Mouse (Mus musculus): Measurements from ENCODE around the gene Utp4. TPM values are rescaled to one million over a fixed set of nuclear protein-coding genes. Genes with fewer than 3 reads are reported as not detected.
A peak's percentile ranks its signal among the peaks of the same experiment; 100 is the strongest.

The Utp4 gene
- total RNA-seq (2014; rRNA removed), result 8.0 and 9.3 TPM in 2 replicates
- polyA plus RNA-seq (2012; rRNA removed), result 11.8 and 14.9 TPM in 2 replicates

- Histone ChIP-seq H3K9ac (ENCODE audit: low read depth, low read length) (peak within 1 kb of the TSS; percentile 96), H3K27me3 (ENCODE audit: control insufficient read depth, insufficient read depth, low read length) (no peaks in the 10 kb centered on the region), H3K4me3 (ENCODE audit: insufficient read depth, low read depth, low read length) (peak within 1 kb of the TSS; percentile 99), H3K36me3 (ENCODE audit: control insufficient read depth, insufficient read depth, low read length) (peaks cover 18% of the 10 kb centered on the region), H3K4me1 (ENCODE audit: control insufficient read depth, insufficient read depth, low read length) (peaks cover 4% of the 10 kb centered on the region), H3K27ac (replicated peaks; ENCODE audit: insufficient read depth, low read depth, low read length) (peak within 1 kb of the TSS; percentile 68), H3K79me2 (ENCODE audit: control insufficient read depth, insufficient read depth, low read length) (peaks cover 19% of the 10 kb centered on the region)
- DNase-seq (ENCODE audit: extremely low read depth, low read depth, low spot score), result peak; percentile 52
- TF ChIP-seq POLR2A (IDR thresholded peaks at IDR 0.05; ENCODE audit: extremely low read depth, insufficient read depth, low read length) (peak; percentile 52; the same call in 1 of the 2 replicates), CTCF (IDR thresholded peaks at IDR 0.05; ENCODE audit: low read depth, low read length) (no peak)
- WGBS, result under 1% methylated on average over 63 of the region's 63 CpGs
Observed at GRCm38 (mm10) chr8:106893481-106894156, at the start of gene Utp4. Utp4 (plus strand) TSS chr8:106893636.

- WGBS, result 83% methylated on average over 10 of the region's 10 CpGs
- H3K36me3 ChIP-seq (ENCODE audit: control insufficient read depth, insufficient read depth, low read length), result peaks cover 1% of the 10 kb centered on the region; the same call in 1 of the 2 replicates
- no peaks in the 10 kb centered on the region for H3K4me1 ChIP-seq (ENCODE audit: control insufficient read depth, insufficient read depth, low read length)
- H3K9ac ChIP-seq (ENCODE audit: low read depth, low read length), result no peak overlapping the region
- H3K4me3 ChIP-seq (ENCODE audit: insufficient read depth, low read depth, low read length), result no peak overlapping the region
- no peak for TF ChIP-seq CTCF (IDR thresholded peaks at IDR 0.05; ENCODE audit: low read depth, low read length)
- H3K27me3 ChIP-seq (ENCODE audit: control insufficient read depth, insufficient read depth, low read length), result no peaks in the 10 kb centered on the region
- H3K79me2 ChIP-seq (ENCODE audit: control insufficient read depth, insufficient read depth, low read length), result no peaks in the 10 kb centered on the region
- no peak for DNase-seq (ENCODE audit: extremely low read depth, low read depth, low spot score)
- no peak overlapping the region for H3K27ac ChIP-seq (replicated peaks; ENCODE audit: insufficient read depth, low read depth, low read length)
Observed at GRCm38 (mm10) chr8:106850034-106850433, 43.4 kb upstream of the Utp4 start.

- no peak for TF ChIP-seq CTCF (IDR thresholded peaks at IDR 0.05; ENCODE audit: low read depth, low read length)
- no peak for TF ChIP-seq POLR2A (IDR thresholded peaks at IDR 0.05; ENCODE audit: extremely low read depth, insufficient read depth, low read length)
Observed at GRCm38 (mm10) chr8:106854534-106855241, 38.7 kb upstream of the Utp4 start.

GRCm38 (mm10) chr8:106855242-106855562 is 38.2 kb upstream of the Utp4 start:
- DNase-seq (ENCODE audit: extremely low read depth, low read depth, low spot score), result no peak
- H3K27ac ChIP-seq (replicated peaks; ENCODE audit: insufficient read depth, low read depth, low read length), result no peak overlapping the region
- no peak for TF ChIP-seq POLR2A (IDR thresholded peaks at IDR 0.05; ENCODE audit: extremely low read depth, insufficient read depth, low read length)
- no peak for TF ChIP-seq CTCF (IDR thresholded peaks at IDR 0.05; ENCODE audit: low read depth, low read length)

More at GRCm38 (mm10) chr8:106854534-106855241, 38.7 kb upstream of the Utp4 start:
- Histone ChIP-seq H3K4me3 (ENCODE audit: insufficient read depth, low read depth, low read length) (no peak overlapping the region), H3K27me3 (ENCODE audit: control insufficient read depth, insufficient read depth, low read length) (no peaks in the 10 kb centered on the region), H3K4me1 (ENCODE audit: control insufficient read depth, insufficient read depth, low read length) (no peaks in the 10 kb centered on the region), H3K9ac (ENCODE audit: low read depth, low read length) (no peak overlapping the region), H3K27ac (replicated peaks; ENCODE audit: insufficient read depth, low read depth, low read length) (no peak overlapping the region), H3K36me3 (ENCODE audit: control insufficient read depth, insufficient read depth, low read length) (peaks cover 1% of the 10 kb centered on the region; the same call in 1 of the 2 replicates), H3K79me2 (ENCODE audit: control insufficient read depth, insufficient read depth, low read length) (no peaks in the 10 kb centered on the region)
- 71% methylated on average over 8 of the region's 8 CpGs for WGBS
- DNase-seq (ENCODE audit: extremely low read depth, low read depth, low spot score), result no peak

GRCm38 (mm10) chr8:106862845-106863244 is 30.6 kb upstream of the Utp4 start:
- Histone ChIP-seq H3K4me3 (ENCODE audit: insufficient read depth, low read depth, low read length) (no peak overlapping the region), H3K79me2 (ENCODE audit: control insufficient read depth, insufficient read depth, low read length) (no peaks in the 10 kb centered on the region), H3K4me1 (ENCODE audit: control insufficient read depth, insufficient read depth, low read length) (no peaks in the 10 kb centered on the region), H3K27me3 (ENCODE audit: control insufficient read depth, insufficient read depth, low read length) (no peaks in the 10 kb centered on the region), H3K36me3 (ENCODE audit: control insufficient read depth, insufficient read depth, low read length) (no peaks in the 10 kb centered on the region), H3K27ac (replicated peaks; ENCODE audit: insufficient read depth, low read depth, low read length) (no peak overlapping the region), H3K9ac (ENCODE audit: low read depth, low read length) (no peak overlapping the region)
- 92% methylated on average over 10 of the region's 10 CpGs for WGBS
- no peak for DNase-seq (ENCODE audit: extremely low read depth, low read depth, low spot score)
- TF ChIP-seq POLR2A (IDR thresholded peaks at IDR 0.05; ENCODE audit: extremely low read depth, insufficient read depth, low read length), result no peak
- no peak for TF ChIP-seq CTCF (IDR thresholded peaks at IDR 0.05; ENCODE audit: low read depth, low read length)

More at GRCm38 (mm10) chr8:106855242-106855562, 38.2 kb upstream of the Utp4 start:
- Histone ChIP-seq H3K4me1 (ENCODE audit: control insufficient read depth, insufficient read depth, low read length) (no peaks in the 10 kb centered on the region), H3K4me3 (ENCODE audit: insufficient read depth, low read depth, low read length) (no peak overlapping the region), H3K27me3 (ENCODE audit: control insufficient read depth, insufficient read depth, low read length) (no peaks in the 10 kb centered on the region), H3K36me3 (ENCODE audit: control insufficient read depth, insufficient read depth, low read length) (peaks cover 1% of the 10 kb centered on the region; the same call in 1 of the 2 replicates), H3K9ac (ENCODE audit: low read depth, low read length) (no peak overlapping the region), H3K79me2 (ENCODE audit: control insufficient read depth, insufficient read depth, low read length) (no peaks in the 10 kb centered on the region)
- 81% methylated on average over 3 of the region's 3 CpGs for WGBS

GRCm38 (mm10) chr8:106865354-106865753 is 28.1 kb upstream of the Utp4 start:
- TF ChIP-seq POLR2A (IDR thresholded peaks at IDR 0.05; ENCODE audit: extremely low read depth, insufficient read depth, low read length), result no peak
- TF ChIP-seq CTCF (IDR thresholded peaks at IDR 0.05; ENCODE audit: low read depth, low read length), result no peak
- H3K4me3 ChIP-seq (ENCODE audit: insufficient read depth, low read depth, low read length), result no peak overlapping the region
- WGBS, result 82% methylated on average over 9 of the region's 9 CpGs
- no peaks in the 10 kb centered on the region for H3K4me1 ChIP-seq (ENCODE audit: control insufficient read depth, insufficient read depth, low read length)
- H3K79me2 ChIP-seq (ENCODE audit: control insufficient read depth, insufficient read depth, low read length), result no peaks in the 10 kb centered on the region
- no peak overlapping the region for H3K9ac ChIP-seq (ENCODE audit: low read depth, low read length)
- no peaks in the 10 kb centered on the region for H3K36me3 ChIP-seq (ENCODE audit: control insufficient read depth, insufficient read depth, low read length)
- peaks cover 2% of the 10 kb centered on the region; the same call in 1 of the 2 replicates for H3K27me3 ChIP-seq (ENCODE audit: control insufficient read depth, insufficient read depth, low read length)
- DNase-seq (ENCODE audit: extremely low read depth, low read depth, low spot score), result no peak
- no peak overlapping the region for H3K27ac ChIP-seq (replicated peaks; ENCODE audit: insufficient read depth, low read depth, low read length)

Measured in liver, adult 2 months (tissue).